Mouse (Mus musculus): ENCODE results near the gene Ntm. TPM values are rescaled to one million over a fixed set of nuclear protein-coding genes. Genes with fewer than 3 reads are reported as not detected.

Ntm gene
- polyA plus RNA-seq, 1 experiment from 2014 or later, result 14.1 TPM

GRCm38 (mm10) chr9:29215796-29216195 lies 747.1 kb downstream of the Ntm start:
- H3K36me3 ChIP-seq (ENCODE audit: control insufficient read depth, insufficient read depth, low read length), result no peaks in the 10 kb centered on the region
- H3K27ac ChIP-seq (ENCODE audit: low read depth, low read length), result no peak overlapping the region
- 91% methylated on average over 2 of the region's 2 CpGs for WGBS
- peaks cover 3% of the 10 kb centered on the region; the same call in 1 of the 2 replicates for H3K4me1 ChIP-seq (ENCODE audit: control insufficient read depth, insufficient read depth, low read length)
- ATAC-seq (ENCODE audit: low FRiP score), result no peak
- no peak overlapping the region for H3K4me3 ChIP-seq (ENCODE audit: low read depth, low read length)
- no peaks in the 10 kb centered on the region for H3K9me3 ChIP-seq (ENCODE audit: control insufficient read depth, low read length)
- H3K4me2 ChIP-seq, result no peak overlapping the region
- H3K9ac ChIP-seq (ENCODE audit: low read length), result no peak overlapping the region
- no peaks in the 10 kb centered on the region for H3K27me3 ChIP-seq (ENCODE audit: control insufficient read depth, insufficient read depth, low read length)
- DNase-seq (ENCODE audit: low spot score, missing footprints), result peak; percentile 78

- ATAC-seq (ENCODE audit: low FRiP score), result no peak
- 73% methylated on average over 1 of the region's 1 CpGs for WGBS
- H3K9ac ChIP-seq (ENCODE audit: low read length), result no peak overlapping the region
These were observed 747.7 kb downstream of the Ntm start for GRCm38 (mm10) chr9:29215241-29215640.

GRCm38 (mm10) chr9:29209243-29209642 lies 753.7 kb downstream of the Ntm start:
- no peaks in the 10 kb centered on the region for H3K27me3 ChIP-seq (ENCODE audit: control insufficient read depth, insufficient read depth, low read length)
- ATAC-seq (ENCODE audit: low FRiP score) (no peak), DNase-seq (ENCODE audit: low spot score, missing footprints) (no peak)
- WGBS, result 92% methylated on average over 2 of the region's 2 CpGs
- H3K36me3 ChIP-seq (ENCODE audit: control insufficient read depth, insufficient read depth, low read length), result no peaks in the 10 kb centered on the region
- H3K9ac ChIP-seq (ENCODE audit: low read length), result no peak overlapping the region
- H3K4me3 ChIP-seq (ENCODE audit: low read depth, low read length), result no peak overlapping the region
- no peaks in the 10 kb centered on the region for H3K9me3 ChIP-seq (ENCODE audit: control insufficient read depth, low read length)
- no peaks in the 10 kb centered on the region for H3K4me1 ChIP-seq (ENCODE audit: control insufficient read depth, insufficient read depth, low read length)
- H3K27ac ChIP-seq (ENCODE audit: low read depth, low read length), result no peak overlapping the region
- H3K4me2 ChIP-seq, result no peak overlapping the region

More at GRCm38 (mm10) chr9:29215241-29215640, 747.7 kb downstream of the Ntm start:
- Histone ChIP-seq H3K4me1 (ENCODE audit: control insufficient read depth, insufficient read depth, low read length) (no peaks in the 10 kb centered on the region), H3K36me3 (ENCODE audit: control insufficient read depth, insufficient read depth, low read length) (no peaks in the 10 kb centered on the region), H3K27ac (ENCODE audit: low read depth, low read length) (no peak overlapping the region), H3K27me3 (ENCODE audit: control insufficient read depth, insufficient read depth, low read length) (no peaks in the 10 kb centered on the region), H3K9me3 (ENCODE audit: control insufficient read depth, low read length) (no peaks in the 10 kb centered on the region), H3K4me2 (no peak overlapping the region), H3K4me3 (ENCODE audit: low read depth, low read length) (no peak overlapping the region)
- peak; percentile 17 for DNase-seq (ENCODE audit: low spot score, missing footprints)

GRCm38 (mm10) chr9:29208142-29208541 lies 754.8 kb downstream of the Ntm start:
- 76% methylated on average over 5 of the region's 5 CpGs for WGBS
- no peak overlapping the region for H3K4me2 ChIP-seq

GRCm38 (mm10) chr9:29205680-29206079 lies 757.3 kb downstream of the Ntm start:
- Histone ChIP-seq H3K9me3 (ENCODE audit: control insufficient read depth, low read length) (no peaks in the 10 kb centered on the region), H3K4me2 (no peak overlapping the region), H3K4me1 (ENCODE audit: control insufficient read depth, insufficient read depth, low read length) (no peaks in the 10 kb centered on the region), H3K36me3 (ENCODE audit: control insufficient read depth, insufficient read depth, low read length) (no peaks in the 10 kb centered on the region), H3K27me3 (ENCODE audit: control insufficient read depth, insufficient read depth, low read length) (no peaks in the 10 kb centered on the region), H3K9ac (ENCODE audit: low read length) (no peak overlapping the region), H3K27ac (ENCODE audit: low read depth, low read length) (no peak overlapping the region), H3K4me3 (ENCODE audit: low read depth, low read length) (no peak overlapping the region)
- ATAC-seq (ENCODE audit: low FRiP score) (no peak), DNase-seq (ENCODE audit: low spot score, missing footprints) (no peak)
- WGBS, result 82% methylated on average over 4 of the region's 4 CpGs

More at GRCm38 (mm10) chr9:29208142-29208541, 754.8 kb downstream of the Ntm start:
- Histone ChIP-seq H3K9me3 (ENCODE audit: control insufficient read depth, low read length) (no peaks in the 10 kb centered on the region), H3K27ac (ENCODE audit: low read depth, low read length) (no peak overlapping the region), H3K36me3 (ENCODE audit: control insufficient read depth, insufficient read depth, low read length) (no peaks in the 10 kb centered on the region), H3K27me3 (ENCODE audit: control insufficient read depth, insufficient read depth, low read length) (no peaks in the 10 kb centered on the region), H3K9ac (ENCODE audit: low read length) (no peak overlapping the region), H3K4me1 (ENCODE audit: control insufficient read depth, insufficient read depth, low read length) (no peaks in the 10 kb centered on the region), H3K4me3 (ENCODE audit: low read depth, low read length) (no peak overlapping the region)
- ATAC-seq (ENCODE audit: low FRiP score), result no peak
- DNase-seq (ENCODE audit: low spot score, missing footprints), result peak; percentile 33

DNA sequence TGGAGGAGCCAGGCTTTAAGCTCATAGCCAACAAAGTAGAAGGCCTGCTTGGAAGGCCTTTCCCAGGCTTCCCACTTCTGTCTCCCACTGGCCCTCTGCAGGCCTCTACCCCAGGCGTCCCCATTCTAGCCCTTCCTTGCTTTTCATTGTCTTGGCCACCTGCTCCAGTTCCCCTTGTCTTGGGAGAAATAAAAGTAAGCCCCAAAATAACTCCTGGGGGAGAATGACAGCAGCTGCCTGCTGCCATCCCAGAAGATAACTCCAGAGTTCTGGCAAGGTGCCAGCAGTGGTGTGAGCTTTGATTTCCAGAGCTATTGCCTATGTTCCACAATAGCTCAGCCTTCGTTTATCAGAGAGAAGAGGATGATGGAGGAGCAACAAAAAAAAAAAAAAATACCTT lies 760.7 kb downstream of the Ntm start:
- Histone ChIP-seq H3K4me1 (ENCODE audit: control insufficient read depth, insufficient read depth, low read length) (no peaks in the 10 kb centered on the region), H3K27me3 (ENCODE audit: control insufficient read depth, insufficient read depth, low read length) (no peaks in the 10 kb centered on the region), H3K36me3 (ENCODE audit: control insufficient read depth, insufficient read depth, low read length) (no peaks in the 10 kb centered on the region), H3K4me2 (no peak overlapping the region), H3K9ac (ENCODE audit: low read length) (no peak overlapping the region), H3K4me3 (ENCODE audit: low read depth, low read length) (no peak overlapping the region), H3K9me3 (ENCODE audit: control insufficient read depth, low read length) (no peaks in the 10 kb centered on the region), H3K27ac (ENCODE audit: low read depth, low read length) (no peak overlapping the region)
- DNase-seq (ENCODE audit: low spot score, missing footprints) (peak; percentile 67), ATAC-seq (ENCODE audit: low FRiP score) (no peak)
- 60% methylated on average over 2 of the region's 2 CpGs for WGBS

GRCm38 (mm10) chr9:29201163-29202053 lies 761.5 kb downstream of the Ntm start:
- H3K27me3 ChIP-seq (ENCODE audit: control insufficient read depth, insufficient read depth, low read length), result no peaks in the 10 kb centered on the region
- no peak overlapping the region for H3K4me2 ChIP-seq
- H3K4me3 ChIP-seq (ENCODE audit: low read depth, low read length), result no peak overlapping the region
- WGBS, result 68% methylated on average over 14 of the region's 14 CpGs
- peak; percentile 50; the same call in 1 of the 2 replicates for ATAC-seq (ENCODE audit: low FRiP score)
- H3K27ac ChIP-seq (ENCODE audit: low read depth, low read length), result no peak overlapping the region
- no peaks in the 10 kb centered on the region for H3K36me3 ChIP-seq (ENCODE audit: control insufficient read depth, insufficient read depth, low read length)
- DNase-seq (ENCODE audit: low spot score, missing footprints), result peak; percentile 84
- no peaks in the 10 kb centered on the region for H3K9me3 ChIP-seq (ENCODE audit: control insufficient read depth, low read length)
- no peak overlapping the region for H3K9ac ChIP-seq (ENCODE audit: low read length)
- H3K4me1 ChIP-seq (ENCODE audit: control insufficient read depth, insufficient read depth, low read length), result no peaks in the 10 kb centered on the region

DNA sequence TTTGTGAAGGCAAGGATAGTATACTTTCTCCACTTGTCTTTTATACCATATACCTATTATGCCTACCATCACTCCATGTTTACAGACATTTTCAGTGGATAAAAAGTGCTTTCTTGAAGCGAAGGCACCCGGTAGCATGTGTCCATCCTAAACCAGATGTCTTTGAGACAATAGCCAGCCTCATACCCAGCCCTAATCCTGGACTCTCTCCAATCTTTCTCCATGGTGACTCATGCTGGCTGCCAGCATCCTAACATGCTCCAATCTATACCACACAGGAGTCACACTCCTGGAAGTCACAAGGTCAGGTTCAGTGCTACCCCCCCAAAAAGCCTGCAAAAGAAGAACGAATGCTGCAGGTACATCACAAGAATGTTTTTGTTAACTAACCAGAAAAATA lies 765.9 kb downstream of the Ntm start:
- Histone ChIP-seq H3K9ac (ENCODE audit: low read length) (no peak overlapping the region), H3K36me3 (ENCODE audit: control insufficient read depth, insufficient read depth, low read length) (no peaks in the 10 kb centered on the region), H3K4me3 (ENCODE audit: low read depth, low read length) (no peak overlapping the region), H3K4me2 (no peak overlapping the region), H3K4me1 (ENCODE audit: control insufficient read depth, insufficient read depth, low read length) (no peaks in the 10 kb centered on the region), H3K27ac (ENCODE audit: low read depth, low read length) (no peak overlapping the region), H3K9me3 (ENCODE audit: control insufficient read depth, low read length) (no peaks in the 10 kb centered on the region), H3K27me3 (ENCODE audit: control insufficient read depth, insufficient read depth, low read length) (no peaks in the 10 kb centered on the region)
- WGBS, result 82% methylated on average over 3 of the region's 3 CpGs
- DNase-seq (ENCODE audit: low spot score, missing footprints), result peak; percentile 54
- no peak for ATAC-seq (ENCODE audit: low FRiP score)

- H3K9me3 ChIP-seq (ENCODE audit: control insufficient read depth, low read length), result no peaks in the 10 kb centered on the region
- DNase-seq (ENCODE audit: low spot score, missing footprints), result peak; percentile 26
- no peak overlapping the region for H3K27ac ChIP-seq (ENCODE audit: low read depth, low read length)
- H3K9ac ChIP-seq (ENCODE audit: low read length), result no peak overlapping the region
- WGBS, result 75% methylated on average over 2 of the region's 2 CpGs
- no peak overlapping the region for H3K4me3 ChIP-seq (ENCODE audit: low read depth, low read length)
- ATAC-seq (ENCODE audit: low FRiP score), result no peak
- no peak overlapping the region for H3K4me2 ChIP-seq
- H3K27me3 ChIP-seq (ENCODE audit: control insufficient read depth, insufficient read depth, low read length), result no peaks in the 10 kb centered on the region
- no peaks in the 10 kb centered on the region for H3K36me3 ChIP-seq (ENCODE audit: control insufficient read depth, insufficient read depth, low read length)
- no peaks in the 10 kb centered on the region for H3K4me1 ChIP-seq (ENCODE audit: control insufficient read depth, insufficient read depth, low read length)
These were observed 768.7 kb downstream of the Ntm start for GRCm38 (mm10) chr9:29194265-29194664.
